Mouse (Mus musculus): ENCODE measurements at regions not wholly inside any gene's neighbourhood (a gene's known extent, or its start where the extent isn't known, plus 50 kb on each side); places are given as distances from the start of the nearest gene placed in this dataset.

GRCm38 (mm10) chr1:128762076-128762475 is 170.0 kb upstream of the Cxcr4 start:
- TF ChIP-seq CTCF (IDR thresholded peaks at IDR 0.05; ENCODE audit: extremely low read depth, insufficient read depth, low read length) (no peak), POLR2A (IDR thresholded peaks at IDR 0.05; ENCODE audit: extremely low read depth, insufficient read depth, low read length) (no peak)
